Mouse (Mus musculus) hindbrain, postnatal 0 days (tissue): Measurements from ENCODE around the gene Rtn2. TPM values are rescaled to one million over a fixed set of nuclear protein-coding genes. Genes with fewer than 3 reads are reported as not detected.

Source experiments
- ATAC-seq: fragments of 200-750 bp; cut with Nextera tagmentation; 2 replicates; pipeline ENCODE4 v1.8.0; 2017; ENCODE audit warnings: mild to moderate bottlenecking, moderate TSS enrichment, moderate library complexity
- DNase-seq: peaks from one replicate; pipeline ENCODE4 v3.0.0-alpha.2; 2015; ENCODE audit warnings: low spot score
- H3K27ac ChIP-seq: fragments of 300-500 bp; sonication (generic); 2 replicates; pipeline ENCODE4 v1.5.1; 2014; ENCODE audit warnings: mild to moderate bottlenecking
- H3K27me3 ChIP-seq: fragments of 300-500 bp; sonication (generic); 2 replicates; pipeline ENCODE4 v1.6.1; 2014; ENCODE audit warnings: low read length, mixed read lengths; ENCODE audit not compliant: insufficient read depth
- H3K36me3 ChIP-seq: fragments of 300-500 bp; sonication (generic); 2 replicates; pipeline ENCODE4 v1.6.1; 2014; ENCODE audit warnings: low read length, mixed read lengths; ENCODE audit not compliant: insufficient read depth
- H3K4me1 ChIP-seq: fragments of 300-500 bp; sonication (generic); 2 replicates; pipeline ENCODE4 v1.6.1; 2014; ENCODE audit warnings: antibody characterized with exemption, low read length, mixed read lengths; ENCODE audit not compliant: insufficient read depth
- H3K4me2 ChIP-seq: fragments of 300-500 bp; sonication (generic); 2 replicates; pipeline ENCODE4 v1.6.1; 2014; ENCODE audit warnings: low read depth, mild to moderate bottlenecking, low read length, moderate library complexity, mixed read lengths
- H3K4me3 ChIP-seq: fragments of 300-500 bp; sonication (generic); 2 replicates; pipeline ENCODE4 v1.5.1; 2014; ENCODE audit warnings: low read length
- H3K9ac ChIP-seq: fragments of 300-500 bp; sonication (generic); replicated peaks from 2 replicates; pipeline ENCODE4 v1.6.1; 2014; ENCODE audit warnings: mild to moderate bottlenecking, low read length, moderate library complexity, mixed read lengths
- H3K9me3 ChIP-seq: fragments of 300-500 bp; sonication (generic); 2 replicates; pipeline ENCODE4 v1.6.1; 2016; ENCODE audit warnings: low read length, mixed read lengths
- CTCF ChIP-seq: IDR thresholded peaks from 2 replicates; pipeline ENCODE4 v1.5.1; 2016; ENCODE audit warnings: antibody characterized with exemption, control low read depth, low read depth
- WGBS: fragments of 180-500 bp; shearing (Covaris S2); extraction: QIAGEN DNeasy Blood & Tissue Kit; methylation state at CpG from one replicate; pipeline ENCODE4 v1.1.7; 2014; 5-methylcytosine and 5-hydroxymethylcytosine counted together
- polyA plus RNA-seq: library from polyadenylated mRNA; unstranded; fragments of >200 nt; fragmentation: Nextera tagmentation; extraction: Ambion mirVana; gene quantifications from 2 replicates; pipeline ENCODE4 v1.2.1, GENCODE M21; 2015
- total RNA-seq: library from RNA; depleted of rRNA; stranded (reverse); fragments of >200 nt; gene quantifications from 2 replicates; pipeline ENCODE4 v1.2.3, GENCODE M21; 2014; rRNA removed

Gene Rtn2
- total and polyA plus RNA-seq, 2 experiments from 2014 or later = 101 to 151 TPM

DNA sequence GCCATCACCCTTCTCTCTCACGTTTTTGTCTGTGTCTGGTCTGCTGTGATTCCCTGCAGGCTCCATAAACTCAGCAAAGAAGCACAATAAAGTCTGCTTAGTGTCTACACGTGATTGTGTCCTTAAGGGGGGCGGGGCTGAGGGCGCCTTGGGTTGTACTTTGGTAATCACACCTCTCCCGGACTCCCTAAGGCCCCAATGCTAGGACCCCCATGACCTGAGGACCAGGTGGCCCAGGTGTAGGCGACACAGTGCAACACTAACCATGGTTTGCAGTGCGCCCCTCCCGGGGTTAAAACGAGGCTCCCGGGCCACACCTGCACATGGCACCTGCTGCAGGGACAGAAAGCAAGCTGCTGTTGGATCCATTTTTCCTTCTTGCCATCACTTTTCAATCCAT is 58.8 kb downstream of the Rtn2 start:
- DNase-seq (no peak), ATAC-seq (no peak)
- H3K27me3 ChIP-seq = no peaks in the 10 kb centered on the region; the same call in 1 of the 2 replicates
- H3K9ac ChIP-seq = no peak overlapping the region
- WGBS = 29% methylated on average over 10 of the region's 10 CpGs
- H3K4me2 ChIP-seq = peak overlapping the region; percentile 82
- peaks cover 16% of the 10 kb centered on the region for H3K4me1 ChIP-seq
- H3K9me3 ChIP-seq = no peaks in the 10 kb centered on the region
- TF ChIP-seq CTCF = no peak
- H3K36me3 ChIP-seq = no peaks in the 10 kb centered on the region
- peak overlapping the region; percentile 40 for H3K4me3 ChIP-seq
- H3K27ac ChIP-seq = no peak overlapping the region

DNA sequence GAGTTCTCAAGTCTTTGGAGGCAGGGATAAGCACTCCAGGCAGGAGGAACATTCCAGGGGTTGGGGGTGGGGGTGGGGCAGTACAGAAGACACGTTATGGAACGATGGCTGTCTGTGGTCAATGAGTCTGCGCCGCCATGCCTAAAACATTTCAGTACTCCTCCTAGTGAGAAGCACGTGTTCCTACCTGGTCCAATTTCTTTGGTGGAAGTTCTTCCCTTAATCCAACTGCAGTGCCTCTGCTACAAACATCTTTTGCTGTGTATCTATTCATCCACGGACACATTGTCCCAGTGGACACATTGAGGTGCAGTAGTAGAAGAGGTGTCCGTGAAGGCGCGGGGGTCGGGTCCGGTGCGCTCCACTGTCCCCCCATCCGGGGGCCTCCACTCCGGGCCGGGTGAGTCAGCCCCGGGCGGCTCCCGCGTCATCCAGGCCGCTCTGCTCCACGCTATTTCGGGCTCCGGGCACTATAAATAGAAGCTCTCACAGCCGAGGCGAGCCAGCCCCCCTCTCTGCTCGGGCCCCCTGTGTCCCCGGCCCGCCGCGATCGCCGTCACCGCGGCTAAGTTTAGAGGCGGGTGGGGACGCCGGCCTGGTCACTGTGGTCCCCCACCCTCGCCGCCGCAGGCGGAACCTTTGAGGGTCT is 59.5 kb downstream of the Rtn2 start:
- H3K9ac ChIP-seq = peak overlapping the region; percentile 22; the same call in 1 of the 2 replicates
- DNase-seq (no peak), ATAC-seq (no peak)
- WGBS = under 1% methylated on average over 41 of the region's 41 CpGs
- H3K4me2 ChIP-seq = peak overlapping the region; percentile 82
- no peaks in the 10 kb centered on the region for H3K36me3 ChIP-seq
- H3K4me3 ChIP-seq = peak overlapping the region; percentile 40
- no peaks in the 10 kb centered on the region; the same call in 1 of the 2 replicates for H3K27me3 ChIP-seq
- no peaks in the 10 kb centered on the region for H3K9me3 ChIP-seq
- H3K27ac ChIP-seq = no peak overlapping the region
- peaks cover 16% of the 10 kb centered on the region for H3K4me1 ChIP-seq
- no peak for TF ChIP-seq CTCF

DNA sequence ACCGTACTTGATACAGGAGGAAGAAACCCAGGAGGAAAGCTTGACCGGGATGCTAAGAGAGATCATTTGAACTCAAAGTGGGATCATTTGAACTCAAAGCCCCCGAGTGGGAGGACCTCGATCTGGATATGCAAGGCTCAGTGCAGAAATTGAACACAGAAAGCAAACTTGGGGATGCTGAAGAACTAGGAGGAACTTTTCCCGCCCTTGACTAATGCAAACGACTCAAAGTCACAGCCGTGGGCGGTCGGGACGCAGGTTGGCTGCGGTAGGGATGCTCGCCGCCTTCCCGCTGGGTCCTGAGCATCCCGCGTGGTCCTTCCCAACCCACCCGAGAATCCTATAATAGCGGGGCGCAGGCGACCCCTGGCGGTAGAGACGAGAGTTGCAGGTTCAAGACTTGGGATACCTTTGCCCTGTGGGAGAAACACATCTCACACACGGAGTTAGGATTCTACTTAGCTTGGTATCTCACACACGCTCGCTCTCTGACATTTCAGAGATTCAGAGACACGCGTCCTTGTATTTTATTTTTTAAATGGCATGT is 60.1 kb downstream of the Rtn2 start:
- TF ChIP-seq CTCF = peak; percentile 97

DNA sequence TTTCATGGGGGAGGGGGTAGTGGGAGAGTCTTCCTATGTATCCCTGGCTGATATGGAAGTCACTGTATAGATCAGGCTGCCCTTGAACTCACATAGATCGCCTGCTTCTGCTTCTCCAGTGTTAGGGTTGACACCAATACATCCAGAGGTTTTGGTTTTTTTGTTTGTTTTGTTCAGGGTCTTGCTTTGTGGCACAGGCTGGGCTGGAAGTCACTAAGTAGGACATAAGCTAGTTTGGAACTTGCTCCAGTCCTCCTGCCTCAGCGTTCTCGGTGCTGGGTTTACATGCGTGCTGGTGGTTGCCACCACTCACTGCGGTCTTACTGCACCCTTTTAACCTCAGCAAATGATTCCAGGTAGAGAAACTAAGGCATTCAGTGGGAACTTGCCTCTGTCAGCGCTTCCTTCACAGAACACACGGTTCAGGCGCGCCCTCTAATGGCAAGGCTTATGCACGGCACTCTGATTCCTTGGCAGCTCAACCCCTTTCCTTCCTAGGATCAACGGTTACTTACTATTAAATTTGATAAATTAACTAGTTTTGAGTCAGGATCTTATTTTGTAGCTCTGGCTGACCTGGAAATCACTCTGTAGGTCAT is 60.9 kb downstream of the Rtn2 start:
- no peak overlapping the region for H3K4me3 ChIP-seq

More for the DNA sequence above, 60.1 kb downstream of the Rtn2 start:
- peak; percentile 89 for DNase-seq
- Histone ChIP-seq H3K36me3 (no peaks in the 10 kb centered on the region), H3K4me2 (peak overlapping the region; percentile 82), H3K9ac (peak overlapping the region; percentile 22; the same call in 1 of the 2 replicates), H3K27ac (no peak overlapping the region), H3K27me3 (no peaks in the 10 kb centered on the region; the same call in 1 of the 2 replicates), H3K4me1 (peaks cover 16% of the 10 kb centered on the region), H3K4me3 (peak overlapping the region; percentile 40), H3K9me3 (no peaks in the 10 kb centered on the region)
- under 1% methylated on average over 27 of the region's 27 CpGs for WGBS
- ATAC-seq = peak; percentile 21; the same call in 1 of the 2 replicates

DNA sequence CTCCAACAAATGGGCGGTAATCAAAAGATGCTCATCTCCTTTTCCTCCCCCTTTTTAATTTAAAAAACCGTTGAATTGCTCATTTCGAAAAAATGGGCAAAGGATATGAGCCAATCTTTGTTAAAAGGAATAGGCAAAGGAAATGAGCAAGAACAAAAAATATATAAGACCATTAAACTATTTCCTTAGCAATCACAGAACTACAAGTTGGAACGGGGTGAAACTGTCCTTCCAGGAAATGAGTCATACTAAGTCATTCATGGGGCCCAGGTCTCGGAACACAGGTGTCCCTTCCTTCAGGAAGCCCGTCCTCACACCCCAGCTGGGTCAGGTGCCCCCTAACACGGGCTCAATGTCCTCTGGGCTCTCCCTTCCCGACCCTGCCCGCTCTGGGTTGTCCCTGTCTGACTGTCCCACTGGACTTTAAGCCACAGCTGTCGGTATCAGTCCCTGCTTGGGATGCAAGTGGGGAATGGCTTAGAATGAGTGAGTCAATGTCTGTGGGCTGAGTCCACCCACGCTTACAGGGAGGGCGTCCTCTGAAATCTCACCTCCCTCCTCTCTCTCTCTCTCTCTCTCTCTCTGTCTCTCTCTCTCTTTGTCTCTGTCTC is 61.9 kb downstream of the Rtn2 start, which contains the start of gene Ercc1:
TSS of gene Ercc1 (plus strand) at position 542 of the 611 bp plus-strand sequence.
- peak within 1 kb of the TSS; percentile 67 for H3K9ac ChIP-seq
- H3K4me2 ChIP-seq = peak within 1 kb of the TSS; percentile 81
- TF ChIP-seq CTCF = no peak
- ATAC-seq (peak; percentile 8), DNase-seq (no peak)
- H3K4me1 ChIP-seq = peaks cover 16% of the 10 kb centered on the region
- H3K27me3 ChIP-seq = no peaks in the 10 kb centered on the region; the same call in 1 of the 2 replicates
- H3K27ac ChIP-seq = peak within 1 kb of the TSS; percentile 81
- H3K4me3 ChIP-seq = peak within 1 kb of the TSS; percentile 55
- 0 out of 2 replicates have a peak, but pooled peaks cover 7% of the 10 kb centered on the region for H3K36me3 ChIP-seq
- H3K9me3 ChIP-seq = no peaks in the 10 kb centered on the region
- WGBS = 27% methylated on average over 12 of the region's 12 CpGs

More for the DNA sequence above, 60.9 kb downstream of the Rtn2 start:
- DNase-seq (peak; percentile 85), ATAC-seq (no peak)
- H3K4me2 ChIP-seq = peak overlapping the region; percentile 82; the same call in 1 of the 2 replicates
- WGBS = under 1% methylated on average over 11 of the region's 11 CpGs
- no peak overlapping the region for H3K27ac ChIP-seq
- TF ChIP-seq CTCF = peak; percentile 89
- H3K4me1 ChIP-seq = peaks cover 16% of the 10 kb centered on the region
- no peaks in the 10 kb centered on the region for H3K9me3 ChIP-seq
- H3K36me3 ChIP-seq = 0 out of 2 replicates have a peak, but pooled peaks cover 1% of the 10 kb centered on the region
- no peaks in the 10 kb centered on the region; the same call in 1 of the 2 replicates for H3K27me3 ChIP-seq
- no peak overlapping the region for H3K9ac ChIP-seq

DNA sequence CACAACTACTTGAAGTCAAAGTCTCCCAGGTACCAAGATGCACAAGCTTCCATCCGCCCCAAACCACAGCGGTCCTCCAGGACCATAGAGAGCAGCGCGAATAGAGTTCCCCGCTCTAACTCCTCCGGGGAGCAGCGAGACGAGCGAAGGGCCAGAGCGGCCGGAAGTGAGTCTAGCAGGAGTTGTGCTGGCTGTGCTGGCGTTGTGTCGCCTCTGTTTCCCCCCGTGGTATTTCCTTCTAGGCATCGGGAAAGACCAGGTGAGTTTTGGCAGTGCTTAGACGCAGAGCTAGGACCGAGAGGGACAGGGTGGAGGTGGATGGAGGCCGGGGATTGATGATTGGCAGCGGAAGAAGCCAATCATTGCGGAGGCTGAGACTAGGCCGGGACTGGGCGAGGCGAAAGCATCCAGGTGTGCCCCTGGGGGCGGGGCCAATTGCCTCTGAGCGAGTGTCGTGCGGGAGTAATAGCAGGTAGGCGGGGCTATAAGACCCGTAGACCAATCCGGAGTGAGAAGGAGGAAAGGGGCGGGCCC is 62.6 kb downstream of the Rtn2 start:
- DNase-seq = peak; percentile 97
- H3K4me3 ChIP-seq = peak overlapping the region; percentile 55
- ATAC-seq = peak; percentile 93
- peak overlapping the region; percentile 67 for H3K9ac ChIP-seq
- H3K4me1 ChIP-seq = peaks cover 16% of the 10 kb centered on the region
- no peak; the same call in 1 of the 2 replicates for TF ChIP-seq CTCF
- WGBS = under 1% methylated on average over 31 of the region's 31 CpGs
- H3K27me3 ChIP-seq = no peaks in the 10 kb centered on the region; the same call in 1 of the 2 replicates
- no peaks in the 10 kb centered on the region for H3K9me3 ChIP-seq
- 0 out of 2 replicates have a peak, but pooled peaks cover 7% of the 10 kb centered on the region for H3K36me3 ChIP-seq
- peak overlapping the region; percentile 81 for H3K27ac ChIP-seq
- peak overlapping the region; percentile 81 for H3K4me2 ChIP-seq

Other genes starting within 250 kb of the Rtn2 start
- not detected in 2 replicates for gene Rsph6a, start 227.9 kb upstream of the Rtn2 start, total RNA-seq
- gene Rsph6a, start 227.9 kb upstream of the Rtn2 start, polyA plus RNA-seq = 0.19 and 0.44 TPM in 2 replicates
- gene Dmwd, start 206.4 kb upstream of the Rtn2 start, total RNA-seq = 145 and 151 TPM in 2 replicates
- gene Dmwd, start 206.4 kb upstream of the Rtn2 start, polyA plus RNA-seq = 28.9 and 30.9 TPM in 2 replicates
- 19.5 and 27.8 TPM in 2 replicates for gene Dmpk, start 198.8 kb upstream of the Rtn2 start, total RNA-seq
- 4.8 and 5.6 TPM in 2 replicates for gene Dmpk, start 198.8 kb upstream of the Rtn2 start, polyA plus RNA-seq
- gene Six5, start 188.0 kb upstream of the Rtn2 start, total RNA-seq = 10.3 and 12.1 TPM in 2 replicates
- 1.4 and 1.5 TPM in 2 replicates for gene Six5, start 188.0 kb upstream of the Rtn2 start, polyA plus RNA-seq
- gene Gm4969, start 164.3 kb upstream of the Rtn2 start, total RNA-seq = 4.6 and 6.3 TPM in 2 replicates
- 7.7 and 7.9 TPM in 2 replicates for gene Gm4969, start 164.3 kb upstream of the Rtn2 start, polyA plus RNA-seq
- gene Fbxo46, start 162.8 kb upstream of the Rtn2 start, total RNA-seq = 19.6 and 23.8 TPM in 2 replicates
- 7.7 and 9.0 TPM in 2 replicates for gene Fbxo46, start 162.8 kb upstream of the Rtn2 start, polyA plus RNA-seq
- gene Qpctl, start 133.3 kb upstream of the Rtn2 start, total RNA-seq = 17.3 and 18.3 TPM in 2 replicates
- 24.7 and 25.5 TPM in 2 replicates for gene Qpctl, start 133.3 kb upstream of the Rtn2 start, polyA plus RNA-seq
- gene Snrpd2, start 132.9 kb upstream of the Rtn2 start, total RNA-seq = 34.1 and 42.9 TPM in 2 replicates
- gene Snrpd2, start 132.9 kb upstream of the Rtn2 start, polyA plus RNA-seq = 114 and 118 TPM in 2 replicates
- gene Gipr, start 116.5 kb upstream of the Rtn2 start, total RNA-seq = 2.0 and 3.0 TPM in 2 replicates
- gene Gipr, start 116.5 kb upstream of the Rtn2 start, polyA plus RNA-seq = 0.85 and 1.3 TPM in 2 replicates
- gene Eml2, start 106.2 kb upstream of the Rtn2 start, total RNA-seq = 88.2 and 103 TPM in 2 replicates
- gene Eml2, start 106.2 kb upstream of the Rtn2 start, polyA plus RNA-seq = 15.0 and 18.9 TPM in 2 replicates
- 3.8 and 4.5 TPM in 2 replicates for gene Gpr4, start 70.1 kb upstream of the Rtn2 start, total RNA-seq
- gene Gpr4, start 70.1 kb upstream of the Rtn2 start, polyA plus RNA-seq = 4.1 and 4.4 TPM in 2 replicates
- gene Opa3, start 54.3 kb upstream of the Rtn2 start, total RNA-seq = 44.2 and 47.7 TPM in 2 replicates
- gene Opa3, start 54.3 kb upstream of the Rtn2 start, polyA plus RNA-seq = 34.6 and 37.1 TPM in 2 replicates
- gene Vasp, start 10.8 kb upstream of the Rtn2 start, total RNA-seq = 62.6 and 68.3 TPM in 2 replicates
- gene Vasp, start 10.8 kb upstream of the Rtn2 start, polyA plus RNA-seq = 35.5 and 37.0 TPM in 2 replicates
- gene Ppm1n, start 2.6 kb upstream of the Rtn2 start, total RNA-seq = 2.1 and 2.9 TPM in 2 replicates
- 2.0 and 2.5 TPM in 2 replicates for gene Ppm1n, start 2.6 kb upstream of the Rtn2 start, polyA plus RNA-seq
- 0.31 and 1.0 TPM in 2 replicates for gene Fosb, start 27.4 kb downstream of the Rtn2 start, total RNA-seq
- gene Fosb, start 27.4 kb downstream of the Rtn2 start, polyA plus RNA-seq = 0.09 and 0.11 TPM in 2 replicates
- 44.1 and 46.1 TPM in 2 replicates for gene Ercc1, start 62.2 kb downstream of the Rtn2 start, total RNA-seq
- 69.0 and 74.2 TPM in 2 replicates for gene Ercc1, start 62.2 kb downstream of the Rtn2 start, polyA plus RNA-seq
- gene Cd3eap, start 76.9 kb downstream of the Rtn2 start, total RNA-seq = 11.1 and 12.4 TPM in 2 replicates
- 17.9 and 19.3 TPM in 2 replicates for gene Cd3eap, start 76.9 kb downstream of the Rtn2 start, polyA plus RNA-seq
- 0.68 and 1.0 TPM in 2 replicates for gene Ppp1r13l, start 77.1 kb downstream of the Rtn2 start, total RNA-seq
- gene Ppp1r13l, start 77.1 kb downstream of the Rtn2 start, polyA plus RNA-seq = 1.0 and 1.2 TPM in 2 replicates
- gene Ercc2, start 99.4 kb downstream of the Rtn2 start, total RNA-seq = 57.3 and 65.1 TPM in 2 replicates
- 18.6 and 19.9 TPM in 2 replicates for gene Ercc2, start 99.4 kb downstream of the Rtn2 start, polyA plus RNA-seq
- 2.3 and 2.9 TPM in 2 replicates for gene Klc3, start 121.5 kb downstream of the Rtn2 start, total RNA-seq
- 1.7 and 2.7 TPM in 2 replicates for gene Klc3, start 121.5 kb downstream of the Rtn2 start, polyA plus RNA-seq
- gene Ckm, start 122.2 kb downstream of the Rtn2 start, total RNA-seq = 3.9 and 27.4 TPM in 2 replicates
- gene Ckm, start 122.2 kb downstream of the Rtn2 start, polyA plus RNA-seq = 0.14 and 0.30 TPM in 2 replicates
- gene Mark4, start 176.2 kb downstream of the Rtn2 start, total RNA-seq = 60.3 and 60.5 TPM in 2 replicates
- gene Mark4, start 176.2 kb downstream of the Rtn2 start, polyA plus RNA-seq = 16.2 and 18.1 TPM in 2 replicates
- 0.61 and 1.3 TPM in 2 replicates for gene Exoc3l2, start 180.7 kb downstream of the Rtn2 start, total RNA-seq
- 2.0 and 2.3 TPM in 2 replicates for gene Exoc3l2, start 180.7 kb downstream of the Rtn2 start, polyA plus RNA-seq
- gene Bloc1s3, start 225.7 kb downstream of the Rtn2 start, total RNA-seq = 18.8 and 22.4 TPM in 2 replicates
- gene Bloc1s3, start 225.7 kb downstream of the Rtn2 start, polyA plus RNA-seq = 3.8 and 4.3 TPM in 2 replicates
- gene Trappc6a, start 225.8 kb downstream of the Rtn2 start, total RNA-seq = 26.4 and 46.5 TPM in 2 replicates
- gene Trappc6a, start 225.8 kb downstream of the Rtn2 start, polyA plus RNA-seq = 42.8 and 44.3 TPM in 2 replicates
- 1.9 and 4.4 TPM in 2 replicates for gene Nkpd1, start 235.2 kb downstream of the Rtn2 start, total RNA-seq
- 1.3 TPM in 2 replicates for gene Nkpd1, start 235.2 kb downstream of the Rtn2 start, polyA plus RNA-seq